Mouse (Mus musculus) erythroblast, embryonic 14.5 days (primary cell): ENCODE data around the gene Slc22a21.

Experiments
- GATA1 ChIP-seq: IDR thresholded peaks from 2 replicates; pipeline ENCODE4 v1.6.1; 2012; ENCODE audit warnings: low read length, inconsistent platforms, mixed read lengths
- TAL1 ChIP-seq: IDR thresholded peaks from 3 replicates; pipeline ENCODE4 v1.6.1; 2012; ENCODE audit warnings: low read length, inconsistent platforms, mixed read lengths

GRCm38 (mm10) chr11:54028044-54028951 is 48.2 kb upstream of the Slc22a21 start, which contains the start of gene Slc22a4:
- no peak for TF ChIP-seq GATA1
- TF ChIP-seq TAL1 = no peak
